Mouse (Mus musculus): ENCODE measurements at regions not wholly inside any gene's neighbourhood (a gene's known extent, or its start where the extent isn't known, plus 50 kb on each side); places are given as distances from the start of the nearest gene placed in this dataset.

DNA sequence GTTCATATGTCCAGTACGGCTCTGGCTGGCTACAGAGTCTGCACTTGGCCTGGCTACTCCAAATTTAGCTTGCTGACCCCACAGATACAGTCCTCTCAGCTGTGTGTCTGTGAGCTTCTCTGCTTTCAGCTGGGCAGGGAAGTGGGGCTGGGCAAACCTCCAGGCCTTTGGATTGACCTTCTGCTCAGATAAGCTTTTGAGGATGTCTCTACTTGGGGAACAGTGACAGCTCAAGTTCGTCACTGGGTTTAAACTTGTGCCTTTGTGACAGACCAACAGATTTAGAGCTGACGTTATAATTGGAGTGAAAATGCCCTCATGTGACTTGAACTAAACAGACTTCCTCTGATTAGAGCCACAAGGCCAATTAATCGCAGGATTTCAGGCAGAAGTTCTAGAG, 78.4 kb upstream of the 1700025G04Rik start:
- DNase-seq (ENCODE audit: low read depth, low spot score) = no peak

DNA sequence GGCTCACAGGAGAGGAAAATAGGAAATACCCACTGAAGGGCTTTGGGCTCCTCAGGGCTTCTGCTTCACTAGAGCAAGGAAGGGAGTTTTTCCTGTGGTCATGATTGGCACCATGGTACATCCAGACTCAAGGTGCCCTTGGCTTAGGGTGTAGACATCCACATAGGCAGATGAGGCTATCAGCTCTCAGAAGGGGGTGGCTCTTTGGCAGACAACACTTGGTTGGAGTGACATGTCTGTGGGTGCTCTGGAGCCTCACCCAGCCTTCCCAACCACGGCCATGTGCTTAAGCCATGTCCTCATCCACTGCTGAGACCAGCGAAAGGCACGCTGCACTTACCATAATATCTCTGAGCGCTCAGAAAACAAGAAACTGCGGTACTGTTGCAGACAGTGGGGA, 77.8 kb upstream of the 1700025G04Rik start:
- DNase-seq (ENCODE audit: low read depth, low spot score) = no peak

DNA sequence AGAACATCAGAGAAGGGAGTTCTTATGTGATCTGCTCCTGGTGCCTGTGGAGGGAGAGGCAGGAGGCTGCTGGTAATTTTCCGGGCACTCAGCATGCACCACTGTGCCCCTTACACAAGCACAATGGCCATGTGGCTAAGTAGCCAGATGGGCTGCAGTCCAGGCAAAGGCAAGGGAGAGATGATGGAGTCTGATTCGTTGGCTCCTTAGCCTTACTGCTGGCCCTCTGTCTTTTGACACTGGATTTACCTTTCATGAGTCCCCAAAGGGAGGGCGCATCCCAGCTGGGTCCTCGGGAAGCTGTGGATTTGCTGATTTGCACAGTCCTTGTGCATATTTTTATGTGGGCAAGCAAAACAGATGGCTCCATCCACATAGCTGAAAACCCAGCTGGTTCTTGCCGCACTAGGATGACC, 75.6 kb upstream of the 1700025G04Rik start:
- DNase-seq (ENCODE audit: low read depth, low spot score) = no peak

DNA sequence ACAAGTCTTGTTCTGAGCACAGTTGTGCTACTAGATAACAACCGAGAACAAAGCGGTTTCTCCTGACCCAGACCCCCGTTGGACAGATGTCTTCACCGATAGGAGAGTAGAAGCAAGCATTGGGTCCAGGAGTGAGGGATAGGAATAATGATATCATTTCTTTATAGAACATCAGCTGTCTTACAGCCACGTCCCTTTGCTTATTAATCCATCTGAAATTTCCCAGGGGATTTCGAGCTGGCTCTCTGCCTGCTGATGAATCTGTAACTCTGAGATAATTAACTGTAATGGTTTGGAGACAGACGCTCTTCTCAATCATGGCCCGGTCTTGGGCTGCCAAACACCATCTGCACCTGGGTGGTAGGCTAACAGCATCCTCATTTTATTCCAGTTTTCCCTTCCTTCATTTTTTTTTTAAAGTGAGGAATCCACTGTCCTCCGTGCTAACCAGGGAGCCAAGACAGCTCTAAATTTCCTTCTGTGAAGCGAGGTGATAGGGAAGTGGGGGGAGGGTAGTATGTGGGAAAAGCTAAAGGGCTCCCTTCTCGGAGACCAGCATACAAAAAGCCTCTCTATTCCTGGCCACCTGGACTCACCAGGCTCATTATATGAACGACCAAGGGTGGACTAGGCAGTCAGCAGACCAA, 75.0 kb upstream of the 1700025G04Rik start:
- DNase-seq (ENCODE audit: low read depth, low spot score) = no peak

DNA sequence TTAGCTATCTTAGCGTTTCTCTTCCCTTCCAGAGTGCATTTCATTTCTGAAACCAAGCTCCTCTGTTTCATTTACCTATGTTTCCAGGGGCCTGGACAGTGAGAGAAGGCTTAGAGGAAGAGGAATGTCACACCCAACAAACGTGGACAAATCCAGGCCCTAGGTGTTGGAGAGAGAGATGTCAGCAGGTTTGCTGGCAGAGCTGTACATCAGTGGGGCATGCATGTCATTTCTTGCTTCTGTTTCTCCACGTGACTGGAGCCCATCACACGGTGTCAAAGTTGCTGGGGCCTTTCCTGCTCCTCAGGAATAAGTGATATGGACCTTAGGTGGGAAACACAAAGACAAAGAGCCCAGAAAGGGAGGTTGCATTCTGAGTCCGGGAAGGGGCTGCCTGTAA, 74.3 kb upstream of the 1700025G04Rik start:
- DNase-seq (ENCODE audit: low read depth, low spot score) = no peak

DNA sequence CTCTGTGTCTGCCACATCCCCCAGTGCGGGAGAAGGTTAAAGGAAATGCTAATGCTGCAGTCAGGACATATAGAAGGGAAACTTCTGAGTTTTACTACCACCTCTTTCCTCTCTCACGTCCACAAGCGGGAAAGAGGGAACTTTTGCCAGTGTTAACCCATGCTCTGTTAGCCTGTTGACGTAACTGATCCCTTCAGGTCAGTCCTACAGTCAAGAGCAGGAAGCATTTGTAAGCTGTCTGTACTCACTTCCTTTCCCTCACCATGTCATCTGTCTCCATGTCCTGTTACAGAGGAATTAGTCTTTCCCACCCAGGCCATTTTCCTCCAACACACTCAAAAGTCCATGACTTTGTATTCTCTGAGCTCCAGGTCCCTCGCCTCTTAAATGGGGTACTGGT, 62.5 kb upstream of the 1700025G04Rik start:
- no peak for DNase-seq (ENCODE audit: low read depth, low spot score)

DNA sequence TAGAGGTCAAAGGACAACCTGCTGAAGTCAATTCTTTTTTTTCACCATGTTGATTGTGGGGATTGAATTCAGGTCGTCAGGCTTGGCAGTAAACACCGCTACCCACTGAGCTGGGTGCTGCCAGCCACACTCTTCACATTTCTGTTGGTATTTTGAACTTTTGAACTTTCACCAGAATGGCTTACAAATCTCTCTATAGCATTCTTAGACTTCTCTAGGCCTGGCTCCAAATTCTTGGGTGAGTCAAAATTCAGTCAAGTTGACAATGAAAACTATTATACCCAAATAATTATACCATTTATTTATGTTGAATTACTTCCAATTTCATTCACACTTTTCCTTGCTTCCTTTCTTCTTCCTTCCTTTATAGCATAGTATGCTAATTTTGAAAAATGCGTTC, 58.8 kb upstream of the 1700025G04Rik start:
- DNase-seq (ENCODE audit: low read depth, low spot score) = no peak

DNA sequence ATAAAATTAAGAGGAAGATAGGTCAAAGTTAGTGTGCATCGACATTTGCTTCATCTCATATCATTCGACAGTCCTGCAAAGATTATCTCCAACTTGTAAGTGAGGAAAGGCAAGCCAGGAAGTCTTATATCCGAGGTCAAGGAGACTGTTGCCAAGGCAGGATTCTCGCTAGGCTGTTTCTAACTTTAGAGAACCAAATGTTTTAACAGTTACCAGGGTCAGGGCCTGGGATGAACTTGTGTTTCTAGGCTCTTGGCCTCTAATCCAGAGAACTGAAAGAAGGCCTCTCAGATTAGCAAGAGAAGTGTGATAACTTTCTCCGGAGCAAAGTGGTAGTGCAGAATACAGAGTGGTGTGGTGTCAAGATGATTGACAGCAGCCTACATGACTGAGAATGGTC, 50.2 kb upstream of the 1700025G04Rik start:
- DNase-seq (ENCODE audit: low read depth, low spot score) = no peak
